Mouse (Mus musculus) lung, postnatal 0 days (tissue): ENCODE measurements around the gene Ptprt.

Source experiments
- CTCF ChIP-seq: IDR thresholded peaks from 2 replicates; pipeline ENCODE4 v1.5.1; 2016; ENCODE audit warnings: antibody characterized with exemption, mild to moderate bottlenecking
- EP300 ChIP-seq: IDR thresholded peaks from 2 replicates; pipeline ENCODE4 v1.6.1; 2016; ENCODE audit warnings: antibody characterized with exemption, mild to moderate bottlenecking, control low read depth

DNA sequence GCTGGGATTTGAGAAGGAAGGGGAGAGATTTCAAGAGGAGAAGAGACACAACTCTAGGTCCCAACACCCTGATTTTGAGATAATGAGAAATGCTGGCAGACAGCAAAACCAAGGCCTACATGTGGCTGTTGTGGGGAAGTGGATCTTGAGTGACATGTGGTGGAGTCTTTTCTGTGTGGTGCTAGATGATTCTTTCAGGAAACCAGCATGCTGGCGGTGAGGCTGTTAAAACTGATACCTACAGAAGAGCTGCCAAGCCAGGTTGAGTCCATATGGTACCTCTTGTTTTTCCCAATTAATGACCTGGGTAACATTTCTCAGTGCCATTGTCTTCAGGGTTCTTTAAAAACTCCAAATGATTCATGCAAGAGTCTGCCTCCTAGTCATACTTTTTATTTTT is 531.1 kb downstream of the Ptprt start:
- no peak for TF ChIP-seq CTCF
- TF ChIP-seq EP300, result no peak
